Mouse (Mus musculus) c-Kit-positive CD71-positive TER-119-positive erythroid progenitor cells, embryonic 14.5 days (primary cell): Measurements from ENCODE around the gene Smarcd1.
"Not testable (repeated sequence)": the region's sequence is repeated elsewhere in the genome, so short reads cannot be mapped to it uniquely, and the experiment has no call there.

Experiments
- DNase-seq: peaks from one replicate; pipeline ENCODE4 v3.0.0-alpha.2; 2013; ENCODE audit warnings: low spot score

The Smarcd1 gene

GRCm38 (mm10) chr15:99715361-99715865 lies 13.5 kb downstream of the Smarcd1 start:
- DNase-seq: no peak

- no peak for DNase-seq
Observed at GRCm38 (mm10) chr15:99715982-99716746, 14.2 kb downstream of the Smarcd1 start.

DNA sequence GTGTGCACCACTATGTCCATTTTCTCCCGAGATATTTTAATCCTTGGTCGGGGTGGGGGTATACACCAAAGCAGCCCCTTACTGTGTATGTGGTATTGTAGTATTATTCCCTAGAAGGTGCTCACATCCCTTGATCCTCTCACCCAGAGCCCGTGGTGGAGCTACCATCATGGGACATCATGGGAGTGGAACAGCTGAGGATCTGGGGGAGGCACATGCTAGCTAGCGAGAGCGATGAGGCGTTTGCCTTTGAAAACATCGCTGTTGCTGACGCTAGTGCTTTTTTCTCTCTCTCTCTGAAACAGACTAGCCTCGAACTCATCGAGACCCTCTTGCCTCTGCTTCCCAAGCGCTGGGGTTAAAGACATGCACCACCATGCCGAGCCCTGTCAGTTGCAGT lies 14.9 kb downstream of the Smarcd1 start:
- DNase-seq: no peak

DNA sequence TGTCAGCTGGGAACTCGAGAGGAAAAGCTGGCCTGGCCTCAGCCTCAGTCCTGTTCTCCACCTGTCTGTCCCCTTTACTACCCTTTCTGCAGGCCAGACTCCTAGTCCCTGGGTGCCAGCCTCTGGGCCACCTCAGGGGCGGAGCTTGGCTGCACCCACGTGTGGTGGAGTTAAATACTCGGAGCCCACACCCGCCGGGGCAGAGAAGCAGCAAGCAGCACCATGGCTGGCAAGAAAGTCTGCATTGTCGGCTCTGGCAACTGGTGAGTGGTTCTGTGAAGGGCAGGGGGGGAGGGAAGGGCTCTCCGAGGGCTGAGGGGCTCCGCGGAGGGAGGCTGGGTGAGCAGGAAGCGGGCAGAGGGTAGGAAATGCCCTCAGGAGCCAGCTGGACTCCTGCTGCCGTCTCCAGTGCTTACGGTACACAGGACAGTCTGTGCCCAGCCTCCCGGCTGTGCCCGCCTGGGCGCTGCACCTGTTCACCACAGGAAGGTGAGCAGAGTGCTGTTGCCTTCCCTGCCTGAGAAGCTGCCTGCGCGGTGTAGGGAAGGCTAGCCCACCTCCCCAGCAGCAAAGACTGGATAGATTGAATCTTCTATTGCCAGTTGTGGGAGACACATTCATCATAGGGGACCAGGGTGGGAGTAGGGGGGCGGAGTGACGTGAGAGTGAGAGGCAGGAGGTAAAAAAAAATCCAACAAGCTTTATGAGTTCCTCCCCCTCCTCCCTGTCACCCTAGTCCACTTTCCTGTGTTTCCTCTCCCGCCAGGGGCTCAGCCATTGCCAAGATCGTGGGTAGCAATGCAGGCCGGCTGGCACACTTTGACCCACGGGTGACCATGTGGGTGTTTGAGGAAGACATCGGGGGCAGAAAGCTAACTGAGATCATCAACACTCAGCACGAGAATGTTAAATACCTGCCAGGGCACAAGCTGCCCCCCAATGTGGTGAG lies 15.7 kb downstream of the Smarcd1 start, which contains the start of gene Gpd1:
TSS of gene Gpd1 (plus strand) at position 130 of the 949 bp plus-strand sequence.
- no peak for DNase-seq

GRCm38 (mm10) chr15:99718461-99719021 lies 16.6 kb downstream of the Smarcd1 start:
- no peak for DNase-seq

DNA sequence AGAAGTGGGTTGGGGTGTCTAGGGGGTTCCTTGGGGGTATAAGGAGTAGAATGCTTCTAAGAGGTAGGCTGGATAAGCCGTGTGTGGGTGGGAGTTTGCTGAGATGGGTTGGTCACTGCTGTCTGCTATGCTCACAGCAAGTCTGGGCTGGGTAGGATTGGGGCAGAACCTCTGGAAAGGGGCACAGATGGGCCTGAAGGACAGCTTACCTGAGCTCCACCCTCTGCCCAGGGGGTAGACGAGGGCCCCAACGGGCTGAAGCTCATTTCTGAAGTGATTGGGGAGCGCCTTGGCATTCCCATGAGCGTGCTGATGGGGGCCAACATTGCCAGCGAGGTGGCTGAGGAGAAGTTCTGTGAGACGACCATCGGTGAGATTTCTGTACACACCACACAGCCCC lies 17.9 kb downstream of the Smarcd1 start:
- DNase-seq: no peak

DNA sequence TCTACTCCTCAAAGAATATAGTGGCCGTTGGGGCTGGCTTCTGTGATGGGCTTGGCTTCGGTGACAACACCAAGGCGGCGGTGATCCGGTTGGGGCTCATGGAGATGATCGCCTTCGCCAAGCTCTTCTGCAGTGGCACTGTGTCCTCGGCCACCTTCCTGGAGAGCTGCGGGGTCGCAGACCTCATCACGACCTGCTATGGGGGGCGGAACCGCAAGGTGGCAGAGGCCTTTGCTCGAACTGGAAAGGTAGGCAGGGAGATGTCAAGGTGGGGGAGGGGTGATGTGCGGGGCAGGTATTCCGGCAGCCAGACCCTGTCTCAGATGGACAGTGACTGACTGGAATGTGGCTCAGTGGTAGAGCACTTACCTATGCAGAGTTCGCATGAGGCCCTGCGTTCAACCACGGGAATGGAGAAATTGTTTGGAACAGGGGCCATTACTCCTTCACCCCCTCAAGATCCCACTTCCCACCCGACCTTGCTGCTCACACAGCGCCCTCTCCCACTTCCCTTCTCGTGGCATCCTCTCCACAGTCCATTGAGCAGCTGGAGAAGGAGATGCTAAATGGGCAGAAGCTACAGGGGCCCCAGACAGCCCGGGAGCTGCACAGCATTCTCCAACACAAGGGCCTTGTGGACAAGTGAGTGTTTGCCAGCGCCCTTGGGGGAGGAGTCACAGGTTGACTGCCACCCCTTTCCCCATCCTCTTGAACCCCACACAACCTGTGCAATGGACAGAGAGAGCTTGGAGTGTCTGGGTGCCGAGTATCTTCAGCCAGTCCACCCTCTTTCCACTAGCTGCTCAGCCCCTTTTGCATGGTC lies 20.2 kb downstream of the Smarcd1 start:
- DNase-seq: no peak

DNA sequence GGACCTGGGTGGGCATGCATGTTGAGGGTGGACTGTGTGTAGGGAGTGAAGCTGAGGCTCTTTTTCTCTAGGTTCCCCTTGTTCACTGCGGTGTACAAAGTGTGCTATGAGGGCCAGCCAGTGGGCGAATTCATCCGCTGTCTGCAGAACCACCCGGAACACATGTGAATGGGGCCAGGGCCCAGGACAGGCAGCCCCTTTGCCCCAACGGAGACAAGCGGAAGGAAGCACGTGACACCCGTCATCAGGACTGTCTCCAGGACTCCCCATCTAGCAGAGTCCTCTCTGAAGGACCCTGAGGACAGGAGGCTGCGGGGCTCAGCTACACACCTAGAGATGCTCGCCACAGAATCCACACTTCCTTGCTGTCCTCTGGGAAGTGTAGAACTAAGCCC lies 21.2 kb downstream of the Smarcd1 start:
- DNase-seq: no peak

- DNase-seq: no peak
Observed at GRCm38 (mm10) chr15:99723515-99724291, 21.8 kb downstream of the Smarcd1 start.

GRCm38 (mm10) chr15:99724292-99725021 lies 22.5 kb downstream of the Smarcd1 start:
- DNase-seq: peak; percentile 52

DNA sequence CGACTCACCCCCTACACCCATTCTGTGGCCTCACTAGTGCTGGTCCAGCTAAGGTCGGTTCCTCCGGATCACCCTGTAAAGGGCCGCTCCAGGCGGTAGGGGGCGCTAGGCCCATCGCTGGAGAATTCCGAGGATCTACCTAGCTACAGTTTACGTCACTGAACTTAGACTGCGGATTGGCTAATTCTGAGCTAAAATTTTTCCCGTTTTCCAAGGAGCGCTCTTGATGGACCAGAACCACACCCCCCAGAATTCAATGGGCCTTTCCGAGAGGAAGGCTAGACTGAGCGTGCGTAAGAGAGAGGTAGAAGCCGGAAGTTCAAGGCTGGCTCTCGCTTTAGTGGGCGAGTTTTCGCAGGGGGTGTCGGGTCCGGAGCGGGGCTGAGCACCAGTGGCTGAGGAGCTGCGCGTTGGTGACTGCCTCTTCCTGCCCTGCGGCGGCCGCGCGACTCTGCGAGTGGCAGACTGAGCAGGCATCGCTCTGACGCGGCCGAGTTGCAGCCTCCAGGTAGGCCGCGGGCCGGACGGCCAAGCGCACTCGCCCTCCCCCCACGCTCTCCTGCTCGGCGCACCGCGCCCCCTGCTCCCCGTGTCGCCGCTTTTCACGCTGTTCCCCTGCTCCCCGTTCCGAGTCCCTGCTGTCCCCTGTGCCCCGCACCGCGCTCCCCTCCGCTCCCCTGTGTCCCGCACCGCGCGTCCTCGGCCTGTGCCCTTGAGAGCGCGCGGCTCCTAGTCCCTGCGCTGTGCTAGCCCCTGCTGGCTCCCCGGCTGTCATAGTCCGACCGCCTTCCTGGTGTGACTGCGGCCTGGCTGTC lies 23.6 kb downstream of the Smarcd1 start, which contains the start of gene Cox14:
TSS of gene Cox14 (plus strand) at position 278 of the 815 bp plus-strand sequence.
- DNase-seq: peak; percentile 98

- no peak for DNase-seq
Observed at GRCm38 (mm10) chr15:99726549-99726948, 24.6 kb downstream of the Smarcd1 start.

DNA sequence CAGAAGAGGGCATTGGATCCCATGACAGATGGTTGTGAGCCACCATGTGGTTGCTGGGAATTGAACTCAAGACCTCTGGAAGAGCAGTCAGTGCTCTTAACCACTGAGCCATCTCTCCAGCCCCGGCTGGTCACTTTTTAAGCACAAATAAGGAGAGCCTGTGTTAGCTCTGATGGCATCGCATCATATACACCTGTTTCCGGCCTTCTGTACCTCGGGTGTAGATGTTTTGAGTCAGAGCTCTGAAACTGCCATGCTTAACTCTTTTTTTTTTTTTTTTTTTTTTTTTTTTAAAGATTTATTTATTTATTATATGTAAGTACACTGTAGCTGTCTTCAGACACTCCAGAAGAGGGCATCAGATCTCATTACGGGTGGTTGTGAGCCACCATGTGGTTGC lies 25.1 kb downstream of the Smarcd1 start:
- not testable (repeated sequence) for DNase-seq

GRCm38 (mm10) chr15:99727525-99727924 lies 25.6 kb downstream of the Smarcd1 start:
- DNase-seq: no peak

- DNase-seq: no peak
Observed at GRCm38 (mm10) chr15:99728211-99728610, 26.3 kb downstream of the Smarcd1 start.

GRCm38 (mm10) chr15:99729056-99729783 lies 27.3 kb downstream of the Smarcd1 start:
- no peak for DNase-seq

GRCm38 (mm10) chr15:99731167-99731566 lies 29.2 kb downstream of the Smarcd1 start:
- DNase-seq: no peak

GRCm38 (mm10) chr15:99731678-99732077 lies 29.7 kb downstream of the Smarcd1 start:
- DNase-seq: no peak
